ENCODE assay signal across 8 mouse cellular contexts in genomic region chr7:45121404-45121803, GRCm38 (mm10). TPM values are rescaled to one million over a fixed set of nuclear protein-coding genes. Genes with fewer than 3 reads are reported as not detected.
DNase-seq lines count a peak whose midpoint lies in the region; ATAC-seq lines count a peak whose summit lies in the region.

No protein-coding gene starts in this region.

- no peaks in the 10 kb centered on the region for H3K9me3 ChIP-seq in heart, embryonic 10.5 days
- no peaks in the 10 kb centered on the region for H3K9me3 ChIP-seq in heart, embryonic 16.5 days (replicated peaks; ENCODE audit: control insufficient read depth, low read length)
- no peaks in the 10 kb centered on the region for H3K9me3 ChIP-seq in liver, embryonic 12.5 days (replicated peaks)

- peak overlapping the region; percentile 35; the same call in 1 of the 2 replicates for H3K4me2 ChIP-seq in heart, embryonic 16.5 days (ENCODE audit: low read depth, low read length)
- H3K4me2 ChIP-seq in liver, embryonic 12.5 days: peak overlapping the region; percentile 90

- H3K27ac ChIP-seq in heart, embryonic 10.5 days: no peak overlapping the region
- H3K27ac ChIP-seq in heart, embryonic 16.5 days (ENCODE audit: low read length): peak overlapping the region; percentile 56
- H3K27ac ChIP-seq in liver, embryonic 12.5 days: peak overlapping the region; percentile 52

- H3K27me3 ChIP-seq in heart, embryonic 10.5 days (ENCODE audit: insufficient read depth, poor library complexity, severe bottlenecking): no peaks in the 10 kb centered on the region
- no peaks in the 10 kb centered on the region for H3K27me3 ChIP-seq in heart, embryonic 16.5 days (ENCODE audit: control insufficient read depth, insufficient read depth, low read length)
- H3K27me3 ChIP-seq in liver, embryonic 12.5 days (replicated peaks): no peaks in the 10 kb centered on the region

- H3K4me3 ChIP-seq in heart, embryonic 10.5 days: no peak overlapping the region
- H3K4me3 ChIP-seq in heart, embryonic 16.5 days (ENCODE audit: low read length): peak overlapping the region; percentile 19; the same call in 1 of the 2 replicates
- peak overlapping the region; percentile 97; the same call in 1 of the 2 replicates for H3K4me3 ChIP-seq in liver, embryonic 12.5 days

- peaks cover 73% of the 10 kb centered on the region for H3K36me3 ChIP-seq in heart, embryonic 10.5 days
- peaks cover 44% of the 10 kb centered on the region for H3K36me3 ChIP-seq in heart, embryonic 16.5 days (ENCODE audit: control insufficient read depth, insufficient read depth)
- peaks cover 68% of the 10 kb centered on the region for H3K36me3 ChIP-seq in liver, embryonic 12.5 days

- H3K9ac ChIP-seq in heart, embryonic 16.5 days (ENCODE audit: low read length): peak overlapping the region; percentile 51; the same call in 1 of the 2 replicates
- H3K9ac ChIP-seq in liver, embryonic 12.5 days: peak overlapping the region; percentile 49

- DNase-seq in heart, adult 11 months: peak; percentile 99
- no peak for DNase-seq in heart, embryonic 10.5 days (ENCODE audit: low spot score)
- DNase-seq in T-cell, adult 2 months (ENCODE audit: low spot score): peak; percentile 93
- peak; percentile 79 to 88 for DNase-seq in spleen, adult 18-20 months
- DNase-seq in urinary bladder, postnatal 4 days (ENCODE audit: low spot score in 2 of 2): no peak

- WGBS in heart, embryonic 10.5 days: 62% methylated on average over 8 of the region's 8 CpGs
- 51% methylated on average over 8 of the region's 8 CpGs for WGBS in heart, embryonic 16.5 days
- WGBS in liver, embryonic 12.5 days (ENCODE audit: insufficient replicate concordance): 43% methylated on average over 8 of the region's 8 CpGs

- no peak for ATAC-seq in heart, embryonic 16.5 days (replicated peaks; ENCODE audit: extremely low read depth, insufficient read depth, low FRiP score)
- no peak for ATAC-seq in liver, embryonic 12.5 days
- ATAC-seq in megakaryocyte-erythroid progenitor cell, adult 5-6 weeks (replicated peaks; ENCODE audit: low FRiP score, low TSS enrichment, poor library complexity, severe bottlenecking): no peak

- peaks cover 41% of the 10 kb centered on the region for H3K4me1 ChIP-seq in heart, embryonic 10.5 days
- peaks cover 33% of the 10 kb centered on the region for H3K4me1 ChIP-seq in heart, embryonic 16.5 days (ENCODE audit: control insufficient read depth, insufficient read depth, low read length)
- H3K4me1 ChIP-seq in liver, embryonic 12.5 days: peaks cover 82% of the 10 kb centered on the region

RNA-seq across cellular contexts. Expression of gene Rps11, which starts 2.8 kb away (rescaled TPM):
- 1,266 and 1,534 TPM in 2 replicates for polyA plus RNA-seq in heart, embryonic 10.5 days (2016; fragmentation: Nextera tagmentation; extraction: Ambion mirVana)
- 809 and 812 TPM in 2 replicates for polyA plus RNA-seq in heart, embryonic 16.5 days (2015; fragmentation: Nextera tagmentation; extraction: Ambion mirVana)
- polyA plus RNA-seq in liver, embryonic 12.5 days (2016; fragmentation: Nextera tagmentation; extraction: Ambion mirVana): 1,421 and 1,491 TPM in 2 replicates
- total RNA-seq in megakaryocyte-erythroid progenitor cell, adult 5-6 weeks (2014; fragmentation: Nextera tagmentation): 3,773 and 4,118 TPM in 2 replicates
- 1,409 and 1,705 TPM in 2 replicates for total RNA-seq in megakaryocyte-erythroid progenitor cell, adult 5-6 weeks (2017)

RNA-seq across cellular contexts. Expression of gene Rpl13a, which starts 7.2 kb away (rescaled TPM):
- polyA plus RNA-seq in heart, embryonic 10.5 days (2016; fragmentation: Nextera tagmentation; extraction: Ambion mirVana): 873 and 1,060 TPM in 2 replicates
- 684 and 727 TPM in 2 replicates for polyA plus RNA-seq in heart, embryonic 16.5 days (2015; fragmentation: Nextera tagmentation; extraction: Ambion mirVana)
- 1,134 and 1,149 TPM in 2 replicates for polyA plus RNA-seq in liver, embryonic 12.5 days (2016; fragmentation: Nextera tagmentation; extraction: Ambion mirVana)
- 4,705 and 4,844 TPM in 2 replicates for total RNA-seq in megakaryocyte-erythroid progenitor cell, adult 5-6 weeks (2014; fragmentation: Nextera tagmentation)
- 4,178 and 4,889 TPM in 2 replicates for total RNA-seq in megakaryocyte-erythroid progenitor cell, adult 5-6 weeks (2017)

RNA-seq across cellular contexts. Expression of gene Gm45713, which starts 14.6 kb away (rescaled TPM):
- polyA plus RNA-seq in heart, embryonic 10.5 days (2016; fragmentation: Nextera tagmentation; extraction: Ambion mirVana): 0.36 and 0.58 TPM in 2 replicates
- 0.34 TPM in 1 of 2 replicates, not detected in the other for polyA plus RNA-seq in heart, embryonic 16.5 days (2015; fragmentation: Nextera tagmentation; extraction: Ambion mirVana)
- polyA plus RNA-seq in liver, embryonic 12.5 days (2016; fragmentation: Nextera tagmentation; extraction: Ambion mirVana): 0.27 and 0.59 TPM in 2 replicates
- not detected in 2 replicates for total RNA-seq in megakaryocyte-erythroid progenitor cell, adult 5-6 weeks (2014; fragmentation: Nextera tagmentation)
- 0.61 TPM in 1 of 2 replicates, not detected in the other for total RNA-seq in megakaryocyte-erythroid progenitor cell, adult 5-6 weeks (2017)

RNA-seq across cellular contexts. Expression of gene Flt3l, which starts 14.8 kb away (rescaled TPM):
- polyA plus RNA-seq in heart, embryonic 10.5 days (2016; fragmentation: Nextera tagmentation; extraction: Ambion mirVana): 2.5 and 3.1 TPM in 2 replicates
- 2.3 and 2.8 TPM in 2 replicates for polyA plus RNA-seq in heart, embryonic 16.5 days (2015; fragmentation: Nextera tagmentation; extraction: Ambion mirVana)
- 5.1 and 5.7 TPM in 2 replicates for polyA plus RNA-seq in liver, embryonic 12.5 days (2016; fragmentation: Nextera tagmentation; extraction: Ambion mirVana)
- 35.8 and 48.2 TPM in 2 replicates for total RNA-seq in megakaryocyte-erythroid progenitor cell, adult 5-6 weeks (2014; fragmentation: Nextera tagmentation)
- total RNA-seq in megakaryocyte-erythroid progenitor cell, adult 5-6 weeks (2017): 8.5 and 23.5 TPM in 2 replicates

RNA-seq across cellular contexts. Expression of gene Fcgrt, which starts 17.8 kb away (rescaled TPM):
- 7.8 and 10.2 TPM in 2 replicates for polyA plus RNA-seq in heart, embryonic 10.5 days (2016; fragmentation: Nextera tagmentation; extraction: Ambion mirVana)
- 56.8 and 58.2 TPM in 2 replicates for polyA plus RNA-seq in heart, embryonic 16.5 days (2015; fragmentation: Nextera tagmentation; extraction: Ambion mirVana)
- 26.6 and 26.9 TPM in 2 replicates for polyA plus RNA-seq in liver, embryonic 12.5 days (2016; fragmentation: Nextera tagmentation; extraction: Ambion mirVana)
- 0.82 TPM in 1 of 2 replicates, not detected in the other for total RNA-seq in megakaryocyte-erythroid progenitor cell, adult 5-6 weeks (2014; fragmentation: Nextera tagmentation)
- 1.1 and 1.8 TPM in 2 replicates for total RNA-seq in megakaryocyte-erythroid progenitor cell, adult 5-6 weeks (2017)

Comparison
In these comparisons a context has a peak if more than half of its experiments do, and no peak if none do; other contexts are left out.
1. DNase-seq: peak in heart, adult 11 months (single experiment), T-cell, adult 2 months (single experiment) and spleen, adult 18-20 months (2 of 2); none in heart, embryonic 10.5 days (single experiment) and urinary bladder, postnatal 4 days (0 of 2).